Mouse (Mus musculus) liver, embryonic 11.5 days (tissue): ENCODE results near the gene Lrrn4. TPM values are rescaled to one million over a fixed set of nuclear protein-coding genes. Genes with fewer than 3 reads are reported as not detected.
A peak's percentile ranks its signal among the peaks of the same experiment; 100 is the strongest.

Experiments used
- ATAC-seq: fragments of 200-750 bp; cut with Nextera tagmentation; replicated peaks from 2 replicates; pipeline ENCODE4 v1.8.0; 2017; ENCODE audit warnings: moderate number of reproducible peaks, mild to moderate bottlenecking, moderate TSS enrichment, moderate library complexity; ENCODE audit not compliant: low FRiP score
- DNase-seq: peaks from one replicate; pipeline ENCODE4 v3.0.0-alpha.2; 2017; ENCODE audit warnings: low spot score
- H3K27ac ChIP-seq: fragments of 300-500 bp; sonication (generic); 2 replicates; pipeline ENCODE4 v1.5.1; 2014; ENCODE audit warnings: mild to moderate bottlenecking, low read depth, low read length, control low read depth
- H3K27me3 ChIP-seq: fragments of 300-500 bp; sonication (generic); replicated peaks from 2 replicates; pipeline ENCODE4 v1.6.1; 2014; ENCODE audit warnings: low read length, mixed read lengths; ENCODE audit not compliant: control insufficient read depth, insufficient read depth
- H3K36me3 ChIP-seq: fragments of 300-500 bp; sonication (generic); 2 replicates; pipeline ENCODE4 v1.6.1; 2014; ENCODE audit warnings: mild to moderate bottlenecking, low read length, moderate library complexity, mixed read lengths; ENCODE audit not compliant: control insufficient read depth, insufficient read depth
- H3K4me1 ChIP-seq: fragments of 300-500 bp; sonication (generic); replicated peaks from 2 replicates; pipeline ENCODE4 v1.6.1; 2014; ENCODE audit warnings: low read length, mixed read lengths; ENCODE audit not compliant: control insufficient read depth, insufficient read depth
- H3K4me2 ChIP-seq: fragments of 300-500 bp; sonication (generic); 2 replicates; pipeline ENCODE4 v1.6.1; 2014; ENCODE audit warnings: mild to moderate bottlenecking, control low read depth, moderate library complexity
- H3K4me3 ChIP-seq: fragments of 300-500 bp; sonication (generic); 2 replicates; pipeline ENCODE4 v1.5.1; 2014; ENCODE audit warnings: low read depth, low read length, control low read depth
- H3K9ac ChIP-seq: fragments of 300-500 bp; sonication (generic); 2 replicates; pipeline ENCODE4 v1.6.1; 2014; ENCODE audit warnings: low read depth, low read length, control low read depth
- H3K9me3 ChIP-seq: fragments of 300-500 bp; sonication (generic); 2 replicates; pipeline ENCODE4 v1.6.1; 2016; ENCODE audit warnings: low read length, inconsistent platforms, mixed read lengths; ENCODE audit not compliant: control insufficient read depth
- WGBS: fragments of 180-500 bp; shearing (Covaris S2); extraction: QIAGEN DNeasy Blood & Tissue Kit; methylation state at CpG from one replicate; pipeline ENCODE4 v1.1.7; 2014; 5-methylcytosine and 5-hydroxymethylcytosine counted together
- polyA plus RNA-seq: library from polyadenylated mRNA; unstranded; fragments of >200 nt; fragmentation: Nextera tagmentation; extraction: Ambion mirVana; gene quantifications from 2 replicates; pipeline ENCODE4 v1.2.1, GENCODE M21; 2014

The Lrrn4 gene
- 3.2 and 3.9 TPM in 2 replicates for polyA plus RNA-seq

DNA sequence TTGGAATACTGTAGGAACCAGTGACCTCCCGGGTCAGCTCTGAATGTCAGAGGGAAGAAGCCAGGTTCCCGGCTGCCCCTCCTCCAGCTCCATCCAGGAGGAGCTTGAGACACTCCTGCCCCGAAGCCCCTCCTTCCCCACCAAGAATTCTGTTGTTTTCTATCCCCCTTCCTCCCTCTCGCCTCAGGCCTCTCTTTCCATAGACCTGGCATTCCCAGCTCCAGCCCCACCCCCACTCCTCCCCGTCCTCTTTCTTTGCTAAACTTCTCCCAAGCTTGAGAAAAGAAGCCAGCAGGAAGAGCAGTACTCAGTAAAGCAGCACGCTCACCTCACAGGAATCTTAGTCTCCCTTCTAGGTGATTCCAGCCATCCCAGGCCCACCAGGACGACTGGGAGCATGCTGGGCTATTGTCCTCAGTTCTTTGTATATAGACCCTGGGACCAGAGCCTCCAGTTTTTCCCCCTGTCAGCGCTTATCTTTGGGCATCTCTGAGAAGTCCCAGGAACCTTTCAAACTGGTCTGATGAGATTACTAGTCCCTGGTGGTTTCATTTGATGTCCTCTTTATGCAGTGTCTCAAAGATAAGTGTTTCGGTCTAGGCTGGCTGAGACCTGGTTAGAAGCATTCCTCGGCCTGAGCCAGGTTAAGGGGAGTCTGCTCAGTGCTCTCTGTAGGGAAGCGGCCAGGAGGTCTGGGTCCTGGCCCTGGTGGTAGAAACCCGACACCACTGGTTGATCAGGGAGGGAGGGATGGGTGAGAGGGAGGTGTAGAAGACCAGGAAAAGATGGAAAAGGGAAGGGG lies at the start of gene Lrrn4:
TSS of gene Lrrn4 (minus strand) at position 48 of the 802 bp plus-strand sequence.
- no peaks in the 10 kb centered on the region for H3K9me3 ChIP-seq
- H3K9ac ChIP-seq: no peak within 1 kb of the TSS
- peaks cover 43% of the 10 kb centered on the region for H3K27me3 ChIP-seq
- H3K27ac ChIP-seq: no peak within 1 kb of the TSS
- H3K36me3 ChIP-seq: no peaks in the 10 kb centered on the region
- peak within 1 kb of the TSS; percentile 85 for H3K4me2 ChIP-seq
- 9% methylated on average over 12 of the region's 12 CpGs for WGBS
- peak within 1 kb of the TSS; percentile 49 for H3K4me3 ChIP-seq
- DNase-seq (no peak), ATAC-seq (no peak)
- peaks cover 9% of the 10 kb centered on the region for H3K4me1 ChIP-seq

DNA sequence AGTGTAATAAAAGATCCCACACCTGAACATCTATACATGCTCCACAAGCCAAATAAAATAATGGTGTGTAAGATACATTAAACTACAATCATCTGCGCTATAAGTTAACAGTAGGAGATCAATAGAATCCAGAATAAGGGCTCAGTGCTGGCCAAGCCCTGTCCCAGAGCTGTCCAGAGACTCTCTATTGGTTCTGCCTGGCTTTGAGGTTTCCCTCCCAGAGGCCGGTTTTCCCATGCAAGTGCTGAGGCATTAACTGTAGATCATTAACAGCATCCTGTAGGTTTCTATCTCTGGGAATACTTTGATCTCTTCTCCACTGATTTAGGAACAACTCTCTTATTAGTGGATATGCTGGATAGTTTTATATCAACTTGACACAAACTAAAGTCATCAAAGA lies 48.3 kb upstream of the Lrrn4 start:
- Histone ChIP-seq H3K36me3 (no peaks in the 10 kb centered on the region), H3K9me3 (no peaks in the 10 kb centered on the region), H3K9ac (no peak overlapping the region), H3K4me3 (no peak overlapping the region), H3K4me1 (no peaks in the 10 kb centered on the region), H3K27me3 (no peaks in the 10 kb centered on the region), H3K27ac (no peak overlapping the region), H3K4me2 (no peak overlapping the region)
- 74% methylated on average over 2 of the region's 2 CpGs for WGBS
- DNase-seq (no peak), ATAC-seq (no peak)

DNA sequence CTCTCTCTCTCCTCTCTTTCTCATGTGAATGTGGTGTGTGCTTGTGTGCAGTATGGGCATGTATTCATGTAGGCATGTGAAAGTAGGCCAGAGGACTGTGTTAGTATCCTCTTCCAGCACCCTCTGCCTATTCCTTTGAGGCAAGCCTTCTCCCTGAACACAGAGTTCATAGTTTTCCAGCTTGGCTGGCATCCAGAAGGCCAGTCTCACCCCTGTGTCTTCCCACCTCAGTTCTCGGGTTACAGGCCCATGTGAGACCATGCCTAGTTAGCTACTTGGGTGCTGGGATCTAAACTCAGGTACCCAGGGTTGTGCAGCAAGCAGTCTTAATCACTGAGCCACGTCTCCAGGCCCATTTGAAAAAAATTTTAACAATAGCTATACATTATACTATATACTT lies 47.2 kb upstream of the Lrrn4 start:
- Histone ChIP-seq H3K4me2 (no peak overlapping the region), H3K27me3 (no peaks in the 10 kb centered on the region), H3K9me3 (no peaks in the 10 kb centered on the region), H3K4me1 (no peaks in the 10 kb centered on the region), H3K9ac (no peak overlapping the region), H3K27ac (no peak overlapping the region), H3K36me3 (no peaks in the 10 kb centered on the region), H3K4me3 (no peak overlapping the region)
- ATAC-seq: no peak
- DNase-seq: no peak
- 61% methylated on average over 2 of the region's 2 CpGs for WGBS

DNA sequence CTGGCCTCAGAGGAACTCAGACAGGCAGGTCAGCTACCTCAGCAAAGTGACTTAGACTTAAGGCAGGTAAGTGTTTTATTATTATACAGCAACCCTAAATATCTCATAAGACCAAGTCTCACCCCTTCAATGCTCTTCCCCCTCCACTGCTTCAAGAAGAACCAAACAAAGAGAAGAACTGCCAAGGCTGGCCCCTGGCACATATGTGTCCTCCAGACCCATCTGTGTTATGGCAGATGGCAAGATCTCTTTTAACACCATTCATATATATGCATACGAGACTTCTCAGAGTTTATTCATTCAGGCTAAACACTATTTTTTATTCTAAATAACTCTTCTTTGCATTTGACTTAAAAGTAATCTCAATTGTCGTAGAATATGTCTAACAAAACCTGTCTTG lies 46.6 kb upstream of the Lrrn4 start:
- H3K9me3 ChIP-seq: no peaks in the 10 kb centered on the region
- H3K4me1 ChIP-seq: no peaks in the 10 kb centered on the region
- H3K4me3 ChIP-seq: no peak overlapping the region
- ATAC-seq (no peak), DNase-seq (no peak)
- H3K36me3 ChIP-seq: no peaks in the 10 kb centered on the region
- H3K27ac ChIP-seq: no peak overlapping the region
- WGBS: 73% methylated on average over 2 of the region's 2 CpGs
- H3K27me3 ChIP-seq: no peaks in the 10 kb centered on the region
- no peak overlapping the region for H3K9ac ChIP-seq
- no peak overlapping the region for H3K4me2 ChIP-seq

DNA sequence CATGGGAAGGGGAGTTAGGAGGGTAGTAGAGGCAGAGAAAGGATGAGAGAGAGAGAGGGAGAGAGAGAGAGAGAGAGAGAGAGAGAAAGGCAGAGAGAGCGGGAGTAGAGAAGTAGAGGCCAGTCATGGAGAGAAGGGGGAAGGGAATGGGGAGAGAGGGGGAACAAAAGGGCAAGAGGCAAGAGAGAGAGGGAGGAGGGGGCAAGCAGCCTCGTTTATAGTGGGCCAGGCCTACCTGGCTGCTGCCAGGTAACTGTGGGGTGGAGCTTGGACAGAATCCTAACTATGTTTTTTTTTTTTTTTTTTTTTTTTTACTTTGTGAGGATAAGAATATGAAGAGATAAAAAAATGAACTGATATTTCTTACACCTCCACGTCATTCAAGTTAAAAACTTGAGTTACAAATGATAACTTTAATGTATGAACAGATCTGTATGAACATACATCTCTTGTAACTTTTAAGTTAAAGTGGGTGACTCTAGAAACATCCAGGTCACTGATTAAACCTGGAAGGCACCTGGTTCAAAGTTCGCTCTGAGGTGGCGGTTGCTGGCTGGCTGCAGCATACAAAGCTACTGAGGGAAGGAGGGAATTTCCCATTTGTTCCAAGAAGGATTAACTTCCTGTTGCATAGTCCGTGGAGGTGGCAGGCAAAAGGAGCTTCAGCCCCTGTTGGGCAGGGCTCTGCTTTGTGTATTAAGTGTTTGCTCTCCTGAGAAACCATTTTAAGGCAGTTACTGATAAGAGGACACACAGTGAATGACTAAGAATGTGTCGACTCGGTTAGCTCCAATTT lies 42.8 kb upstream of the Lrrn4 start:
- Histone ChIP-seq H3K9me3 (no peaks in the 10 kb centered on the region), H3K4me1 (no peaks in the 10 kb centered on the region), H3K4me3 (no peak overlapping the region), H3K4me2 (no peak overlapping the region), H3K27ac (no peak overlapping the region), H3K9ac (no peak overlapping the region), H3K27me3 (no peaks in the 10 kb centered on the region), H3K36me3 (no peaks in the 10 kb centered on the region)
- ATAC-seq: no peak
- WGBS: 38% methylated on average over 8 of the region's 8 CpGs
- no peak for DNase-seq

DNA sequence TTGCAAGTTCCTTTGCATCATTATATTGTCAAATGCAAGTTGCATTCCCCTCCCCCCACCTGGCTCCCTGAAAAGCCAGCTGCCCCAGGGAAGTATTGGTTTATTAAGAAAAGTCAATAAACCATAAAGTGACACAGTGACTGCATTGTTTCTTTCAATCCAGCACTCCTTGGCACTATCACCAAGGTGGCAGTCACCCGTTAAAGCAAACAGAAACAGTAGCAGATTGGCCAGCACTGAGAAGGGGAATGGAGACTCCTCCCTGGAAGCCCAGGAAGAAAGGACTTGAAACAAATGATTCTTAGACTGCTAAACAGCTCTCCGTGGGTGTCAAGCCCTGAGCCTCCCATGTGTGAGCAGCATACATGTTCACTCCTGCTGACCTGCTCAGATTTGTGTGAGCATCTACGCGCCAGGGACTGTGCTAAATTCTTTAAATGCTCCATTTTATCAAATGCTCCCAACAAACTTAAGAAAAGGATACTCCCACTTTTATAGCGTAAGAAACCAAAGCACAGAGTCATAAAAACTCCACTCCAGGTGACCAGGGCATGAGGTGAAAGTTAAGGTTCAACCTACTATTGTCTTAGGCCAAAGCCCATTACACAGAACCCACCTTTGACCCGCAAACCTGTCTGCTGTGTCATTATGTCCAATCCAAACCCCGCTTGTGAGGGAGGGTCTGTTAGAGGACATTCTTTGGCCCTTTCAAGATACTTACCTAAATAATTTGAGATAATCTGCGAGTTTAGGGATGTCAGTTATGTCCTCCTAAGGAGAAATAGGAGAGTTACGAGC lies 41.6 kb upstream of the Lrrn4 start:
- H3K9me3 ChIP-seq: no peaks in the 10 kb centered on the region
- 71% methylated on average over 9 of the region's 9 CpGs for WGBS
- DNase-seq (no peak), ATAC-seq (no peak)
- H3K36me3 ChIP-seq: no peaks in the 10 kb centered on the region
- H3K9ac ChIP-seq: no peak overlapping the region
- no peaks in the 10 kb centered on the region for H3K27me3 ChIP-seq
- H3K4me1 ChIP-seq: no peaks in the 10 kb centered on the region
- H3K4me2 ChIP-seq: no peak overlapping the region
- H3K4me3 ChIP-seq: no peak overlapping the region
- no peak overlapping the region for H3K27ac ChIP-seq

DNA sequence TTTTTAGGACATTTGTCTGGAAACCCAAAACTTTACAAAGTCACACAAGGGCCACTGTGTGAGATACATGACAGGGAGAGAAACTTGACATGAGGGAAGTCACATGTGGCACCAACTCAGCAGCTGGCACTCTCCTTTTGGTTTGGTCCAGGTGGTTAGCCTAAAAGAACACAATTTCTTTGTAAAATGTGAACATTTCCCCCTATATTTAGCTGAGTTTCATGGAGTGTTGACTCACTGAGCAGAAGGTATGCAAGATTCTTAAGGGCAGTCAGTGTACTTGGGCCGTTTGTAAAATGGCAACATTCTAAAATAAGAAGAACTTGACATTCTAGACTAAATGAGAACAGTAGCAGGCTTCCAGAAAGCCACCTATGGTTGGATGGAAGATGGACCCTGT lies 34.1 kb upstream of the Lrrn4 start:
- 76% methylated on average over 1 of the region's 1 CpGs for WGBS
- H3K4me3 ChIP-seq: no peak overlapping the region
- no peaks in the 10 kb centered on the region for H3K9me3 ChIP-seq
- DNase-seq: no peak
- H3K9ac ChIP-seq: no peak overlapping the region
- no peaks in the 10 kb centered on the region for H3K27me3 ChIP-seq
- no peaks in the 10 kb centered on the region for H3K36me3 ChIP-seq
- H3K4me1 ChIP-seq: no peaks in the 10 kb centered on the region
- H3K27ac ChIP-seq: no peak overlapping the region
- no peak overlapping the region for H3K4me2 ChIP-seq
- no peak for ATAC-seq

DNA sequence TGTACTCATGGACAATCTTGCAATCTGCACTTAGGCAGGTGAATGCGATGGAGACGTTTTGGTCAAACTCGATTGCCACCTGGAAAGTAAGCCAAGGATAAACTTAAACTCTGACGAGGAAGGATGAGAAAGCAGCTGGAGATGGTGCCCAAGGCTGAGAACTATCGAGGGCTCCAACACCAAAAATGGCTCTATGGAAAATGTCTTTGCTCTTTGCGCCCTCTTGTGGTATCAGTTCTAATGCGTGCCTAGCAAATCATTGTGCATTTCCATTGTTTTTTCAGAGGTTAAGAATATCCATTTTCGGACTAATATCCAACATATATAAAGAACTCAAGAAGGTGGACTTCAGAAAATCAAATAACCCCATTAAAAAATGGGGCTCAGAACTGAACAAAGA lies 26.1 kb upstream of the Lrrn4 start:
- ATAC-seq: no peak
- Histone ChIP-seq H3K4me2 (no peak overlapping the region), H3K27ac (no peak overlapping the region), H3K9me3 (no peaks in the 10 kb centered on the region), H3K4me3 (no peak overlapping the region), H3K9ac (no peak overlapping the region), H3K27me3 (no peaks in the 10 kb centered on the region), H3K4me1 (no peaks in the 10 kb centered on the region), H3K36me3 (no peaks in the 10 kb centered on the region)
- no peak for DNase-seq
- WGBS: 27% methylated on average over 8 of the region's 8 CpGs
